Mouse (Mus musculus) megakaryocyte-erythroid progenitor cell, adult 5-6 weeks (primary cell): Measurements from ENCODE around the gene AI182371. TPM values are rescaled to one million over a fixed set of nuclear protein-coding genes. Genes with fewer than 3 reads are reported as not detected.

Experiments
- ATAC-seq: replicated peaks from 2 replicates; pipeline ENCODE4 v1.8.0; 2016; ENCODE audit warnings: mild to moderate bottlenecking, inconsistent platforms; ENCODE audit not compliant: severe bottlenecking, poor library complexity, low FRiP score, low TSS enrichment
- total RNA-seq, 2 experiments: library from RNA; stranded (forward) in 1 of 2; stranded (reverse) in 1 of 2; fragments of 200-1000, 215-1000 nt in 1 of 2; fragments of >200 nt in 1 of 2; fragmentation: Nextera tagmentation in 1 of 2; gene quantifications; 2 replicates each; pipeline ENCODE4 v1.2.3; 2014 to 2017

The AI182371 gene
- 0.32 and 2.3 TPM in 2 replicates for total RNA-seq (2014; fragmentation: Nextera tagmentation)
- total RNA-seq (2017), result 0.11 and 1.2 TPM in 2 replicates

GRCm38 (mm10) chr2:35101443-35101842 lies at the start of gene AI182371:
AI182371 (minus strand) TSS chr2:35101543.
- ATAC-seq, result no peak

GRCm38 (mm10) chr2:35148806-35149205 lies 47.5 kb upstream of the AI182371 start:
- ATAC-seq, result no peak

GRCm38 (mm10) chr2:35141673-35142072 lies 40.3 kb upstream of the AI182371 start:
- no peak for ATAC-seq

GRCm38 (mm10) chr2:35138576-35138975 lies 37.2 kb upstream of the AI182371 start:
- ATAC-seq, result no peak

GRCm38 (mm10) chr2:35133891-35134290 lies 32.5 kb upstream of the AI182371 start:
- ATAC-seq, result no peak

- ATAC-seq, result 0 out of 2 replicates have a peak, but pooled peaks have one; percentile 4
These were observed 31.3 kb upstream of the AI182371 start for GRCm38 (mm10) chr2:35132662-35133055.

GRCm38 (mm10) chr2:35131991-35132661 lies 30.8 kb upstream of the AI182371 start:
- ATAC-seq, result peak; percentile 100

GRCm38 (mm10) chr2:35131491-35131890 lies 30.1 kb upstream of the AI182371 start:
- no peak for ATAC-seq

GRCm38 (mm10) chr2:35124716-35125115 lies 23.4 kb upstream of the AI182371 start:
- no peak for ATAC-seq

- ATAC-seq, result no peak
These were observed 9.2 kb upstream of the AI182371 start for GRCm38 (mm10) chr2:35110521-35110920.

- ATAC-seq, result no peak
These were observed 8.6 kb upstream of the AI182371 start for GRCm38 (mm10) chr2:35109924-35110304.

GRCm38 (mm10) chr2:35109141-35109923 lies 8.0 kb upstream of the AI182371 start, which contains the start of gene Cntrl:
Cntrl (plus strand) TSS chr2:35109492.
- ATAC-seq, result peak; percentile 94

GRCm38 (mm10) chr2:35108712-35109111 lies 7.4 kb upstream of the AI182371 start:
- peak; percentile 43 for ATAC-seq

GRCm38 (mm10) chr2:35107984-35108635 lies 6.8 kb upstream of the AI182371 start:
- ATAC-seq, result no peak

GRCm38 (mm10) chr2:35104843-35105242 lies 3.5 kb upstream of the AI182371 start:
- ATAC-seq, result no peak

- no peak for ATAC-seq
These were observed 2.2 kb upstream of the AI182371 start for GRCm38 (mm10) chr2:35103558-35103957.

GRCm38 (mm10) chr2:35102777-35103176 lies 1.4 kb upstream of the AI182371 start:
- ATAC-seq, result no peak

GRCm38 (mm10) chr2:35100529-35100928 lies 814 bp downstream of the AI182371 start:
- ATAC-seq, result no peak

GRCm38 (mm10) chr2:35087418-35087817 lies 13.9 kb downstream of the AI182371 start:
- no peak for ATAC-seq

- ATAC-seq, result no peak
These were observed 22.2 kb downstream of the AI182371 start for GRCm38 (mm10) chr2:35079166-35079565.
